Mouse (Mus musculus): ENCODE measurements around the gene Cds1.

GRCm38 (mm10) chr5:101789770-101790169 lies 24.8 kb downstream of the Cds1 start:
- TF ChIP-seq POLR2A (IDR thresholded peaks at IDR 0.05; ENCODE audit: borderline replicate concordance, low read depth, low read length), result no peak
- TF ChIP-seq CTCF (IDR thresholded peaks at IDR 0.05; ENCODE audit: low read depth, low read length), result no peak

Measured in bone marrow macrophage, adult 2 months (primary cell).